Mouse (Mus musculus) kidney, embryonic 14.5 days (tissue): ENCODE measurements around the gene Taco1. TPM values are rescaled to one million over a fixed set of nuclear protein-coding genes. Genes with fewer than 3 reads are reported as not detected.

Experiments
- ATAC-seq: fragments of 200-750 bp; cut with Nextera tagmentation; 2 replicates; pipeline ENCODE4 v1.8.0; 2017; ENCODE audit warnings: moderate number of reproducible peaks, mild to moderate bottlenecking, moderate TSS enrichment, moderate library complexity; ENCODE audit not compliant: low FRiP score, low TSS enrichment
- H3K27ac ChIP-seq: fragments of 300-500 bp; sonication (generic); 2 replicates; pipeline ENCODE4 v1.5.1; 2014; ENCODE audit warnings: low read depth, mild to moderate bottlenecking, low read length, moderate library complexity, mixed read lengths
- H3K27me3 ChIP-seq: fragments of 300-500 bp; sonication (generic); 2 replicates; pipeline ENCODE4 v1.6.1; 2014; ENCODE audit warnings: mild to moderate bottlenecking, low read length; ENCODE audit not compliant: control insufficient read depth, insufficient read depth
- H3K36me3 ChIP-seq: fragments of 300-500 bp; sonication (generic); 2 replicates; pipeline ENCODE4 v1.6.1; 2014; ENCODE audit warnings: low read length, mixed read lengths; ENCODE audit not compliant: control insufficient read depth, insufficient read depth
- H3K4me1 ChIP-seq: fragments of 300-500 bp; sonication (generic); 2 replicates; pipeline ENCODE4 v1.6.1; 2014; ENCODE audit warnings: low read length, mixed read lengths; ENCODE audit not compliant: control insufficient read depth, insufficient read depth
- H3K4me2 ChIP-seq: fragments of 300-500 bp; sonication (generic); replicated peaks from 2 replicates; pipeline ENCODE4 v1.6.1; 2014; ENCODE audit warnings: low read depth, mild to moderate bottlenecking, low read length
- H3K4me3 ChIP-seq: fragments of 300-500 bp; sonication (generic); 2 replicates; pipeline ENCODE4 v1.5.1; 2014; ENCODE audit warnings: mild to moderate bottlenecking, low read length
- H3K9ac ChIP-seq: fragments of 300-500 bp; sonication (generic); 2 replicates; pipeline ENCODE4 v1.6.1; 2014; ENCODE audit warnings: low read depth, mild to moderate bottlenecking, low read length, moderate library complexity
- H3K9me3 ChIP-seq: fragments of 300-500 bp; sonication (generic); 2 replicates; pipeline ENCODE4 v1.6.1; 2016; ENCODE audit warnings: low read length; ENCODE audit not compliant: control insufficient read depth
- WGBS: fragments of 180-500 bp; shearing (Covaris S2); extraction: QIAGEN DNeasy Blood & Tissue Kit; methylation state at CpG from one replicate; pipeline ENCODE4 v1.1.7; 2014; 5-methylcytosine and 5-hydroxymethylcytosine counted together
- polyA plus RNA-seq: library from polyadenylated mRNA; unstranded; fragments of >200 nt; fragmentation: Nextera tagmentation; extraction: Ambion mirVana; gene quantifications from 2 replicates; pipeline ENCODE4 v1.2.1, GENCODE M21; 2014

The Taco1 gene
- polyA plus RNA-seq, 1 experiment from 2014 or later = 10.3 TPM

GRCm38 (mm10) chr11:106076321-106076720 is 10.5 kb downstream of the Taco1 start:
- no peaks in the 10 kb centered on the region for H3K9me3 ChIP-seq
- WGBS = 1% methylated on average over 4 of the region's 4 CpGs
- no peak overlapping the region for H3K4me3 ChIP-seq
- no peaks in the 10 kb centered on the region for H3K27me3 ChIP-seq
- H3K36me3 ChIP-seq = peaks cover 21% of the 10 kb centered on the region
- no peak overlapping the region for H3K9ac ChIP-seq
- 0 out of 2 replicates have a peak, but pooled peaks have one; percentile 20 for ATAC-seq
- no peaks in the 10 kb centered on the region for H3K4me1 ChIP-seq
- H3K27ac ChIP-seq = no peak overlapping the region
- no peak overlapping the region for H3K4me2 ChIP-seq

GRCm38 (mm10) chr11:106083708-106084701 is 18.1 kb downstream of the Taco1 start, which contains the start of gene Map3k3:
Gene Map3k3 (plus strand): TSS chr11:106084613.
- peak; percentile 99 for ATAC-seq
- Histone ChIP-seq H3K4me1 (peaks cover 10% of the 10 kb centered on the region; the same call in 1 of the 2 replicates), H3K27me3 (no peaks in the 10 kb centered on the region), H3K4me3 (peak within 1 kb of the TSS; percentile 93), H3K9ac (peak within 1 kb of the TSS; percentile 96), H3K36me3 (no peaks in the 10 kb centered on the region), H3K4me2 (peak within 1 kb of the TSS; percentile 76), H3K27ac (peak within 1 kb of the TSS; percentile 98), H3K9me3 (no peaks in the 10 kb centered on the region)
- WGBS = under 1% methylated on average over 69 of the region's 69 CpGs

- Histone ChIP-seq H3K4me1 (peaks cover 10% of the 10 kb centered on the region; the same call in 1 of the 2 replicates), H3K9ac (peak overlapping the region; percentile 96), H3K4me3 (peak overlapping the region; percentile 93), H3K4me2 (peak overlapping the region; percentile 59), H3K36me3 (no peaks in the 10 kb centered on the region), H3K27ac (peak overlapping the region; percentile 98), H3K9me3 (no peaks in the 10 kb centered on the region), H3K27me3 (no peaks in the 10 kb centered on the region)
- peak; percentile 71 for ATAC-seq
- WGBS = under 1% methylated on average over 37 of the region's 61 CpGs
Measured at GRCm38 (mm10) chr11:106084911-106085561, 19.2 kb downstream of the Taco1 start.

GRCm38 (mm10) chr11:106098223-106098622 is 32.4 kb downstream of the Taco1 start:
- no peak overlapping the region for H3K4me3 ChIP-seq
- no peak for ATAC-seq
- H3K4me1 ChIP-seq = no peaks in the 10 kb centered on the region
- H3K27ac ChIP-seq = no peak overlapping the region
- H3K9me3 ChIP-seq = no peaks in the 10 kb centered on the region
- no peak overlapping the region for H3K4me2 ChIP-seq
- H3K9ac ChIP-seq = no peak overlapping the region
- no peaks in the 10 kb centered on the region for H3K27me3 ChIP-seq
- WGBS = 68% methylated on average over 1 of the region's 1 CpGs
- H3K36me3 ChIP-seq = peaks cover 13% of the 10 kb centered on the region; the same call in 1 of the 2 replicates

GRCm38 (mm10) chr11:106102866-106103265 is 37.0 kb downstream of the Taco1 start:
- Histone ChIP-seq H3K4me2 (no peak overlapping the region), H3K27me3 (no peaks in the 10 kb centered on the region), H3K9ac (no peak overlapping the region), H3K9me3 (no peaks in the 10 kb centered on the region), H3K36me3 (peaks cover 8% of the 10 kb centered on the region; the same call in 1 of the 2 replicates), H3K27ac (no peak overlapping the region), H3K4me1 (no peaks in the 10 kb centered on the region), H3K4me3 (no peak overlapping the region)
- ATAC-seq = no peak
- 89% methylated on average over 3 of the region's 3 CpGs for WGBS

- Histone ChIP-seq H3K4me2 (no peak overlapping the region), H3K36me3 (peaks cover 5% of the 10 kb centered on the region; the same call in 1 of the 2 replicates), H3K4me1 (no peaks in the 10 kb centered on the region), H3K27me3 (no peaks in the 10 kb centered on the region), H3K4me3 (no peak overlapping the region), H3K9me3 (no peaks in the 10 kb centered on the region), H3K27ac (no peak overlapping the region), H3K9ac (no peak overlapping the region)
- WGBS = 81% methylated on average over 7 of the region's 8 CpGs
- ATAC-seq = no peak
Measured at GRCm38 (mm10) chr11:106106047-106106587, 40.3 kb downstream of the Taco1 start.

- Histone ChIP-seq H3K4me1 (no peaks in the 10 kb centered on the region), H3K27me3 (no peaks in the 10 kb centered on the region), H3K36me3 (peaks cover 24% of the 10 kb centered on the region), H3K9ac (no peak overlapping the region), H3K4me3 (no peak overlapping the region), H3K27ac (no peak overlapping the region), H3K4me2 (no peak overlapping the region), H3K9me3 (no peaks in the 10 kb centered on the region)
- ATAC-seq = no peak
Measured at GRCm38 (mm10) chr11:106111688-106112087, 45.8 kb downstream of the Taco1 start.

GRCm38 (mm10) chr11:106122221-106122620 is 56.4 kb downstream of the Taco1 start:
- Histone ChIP-seq H3K27me3 (no peaks in the 10 kb centered on the region), H3K36me3 (peaks cover 61% of the 10 kb centered on the region)
- 92% methylated on average over 5 of the region's 5 CpGs for WGBS

More at GRCm38 (mm10) chr11:106122221-106122620, 56.4 kb downstream of the Taco1 start:
- H3K9me3 ChIP-seq = no peaks in the 10 kb centered on the region
- no peak overlapping the region for H3K27ac ChIP-seq
- H3K4me2 ChIP-seq = no peak overlapping the region
- H3K9ac ChIP-seq = no peak overlapping the region
- H3K4me1 ChIP-seq = no peaks in the 10 kb centered on the region
- H3K4me3 ChIP-seq = no peak overlapping the region
- ATAC-seq = no peak
